Mouse (Mus musculus): ENCODE measurements at regions not wholly inside any gene's neighbourhood (a gene's known extent, or its start where the extent isn't known, plus 50 kb on each side); places are given as distances from the start of the nearest gene placed in this dataset.

- no peak overlapping the region for H3K4me3 ChIP-seq
- no peaks in the 10 kb centered on the region for H3K4me1 ChIP-seq
- no peaks in the 10 kb centered on the region for H3K9me3 ChIP-seq (replicated peaks)
- H3K27me3 ChIP-seq (ENCODE audit: low read depth, poor library complexity, severe bottlenecking) = no peaks in the 10 kb centered on the region
- no peaks in the 10 kb centered on the region for H3K36me3 ChIP-seq
- H3K27ac ChIP-seq (replicated peaks) = no peak overlapping the region
- WGBS = 77% methylated on average over 5 of the region's 5 CpGs
- no peak for DNase-seq (ENCODE audit: low spot score)
Measured at GRCm38 (mm10) chr2:160082106-160082653, 251.8 kb downstream of the Gm826 start.

GRCm38 (mm10) chr2:160075694-160076093, 258.3 kb downstream of the Gm826 start:
- no peaks in the 10 kb centered on the region for H3K9me3 ChIP-seq (replicated peaks)
- H3K27me3 ChIP-seq (ENCODE audit: low read depth, poor library complexity, severe bottlenecking) = no peaks in the 10 kb centered on the region
- H3K4me3 ChIP-seq = no peak overlapping the region
- no peak overlapping the region for H3K27ac ChIP-seq (replicated peaks)
- 84% methylated on average over 3 of the region's 3 CpGs for WGBS
- no peaks in the 10 kb centered on the region for H3K36me3 ChIP-seq
- H3K4me1 ChIP-seq = no peaks in the 10 kb centered on the region
- no peak for DNase-seq (ENCODE audit: low spot score)

GRCm38 (mm10) chr2:160070441-160070840, 263.5 kb downstream of the Gm826 start:
- 0 out of 2 replicates have a peak, but pooled peaks cover 3% of the 10 kb centered on the region for H3K4me1 ChIP-seq
- H3K27me3 ChIP-seq (ENCODE audit: low read depth, poor library complexity, severe bottlenecking) = no peaks in the 10 kb centered on the region
- H3K27ac ChIP-seq (replicated peaks) = no peak overlapping the region
- 82% methylated on average over 2 of the region's 2 CpGs for WGBS
- no peaks in the 10 kb centered on the region for H3K9me3 ChIP-seq (replicated peaks)
- no peak overlapping the region for H3K4me3 ChIP-seq
- H3K36me3 ChIP-seq = no peaks in the 10 kb centered on the region
- no peak for DNase-seq (ENCODE audit: low spot score)

GRCm38 (mm10) chr2:160068772-160069171, 265.2 kb downstream of the Gm826 start:
- no peaks in the 10 kb centered on the region for H3K27me3 ChIP-seq (ENCODE audit: low read depth, poor library complexity, severe bottlenecking)
- no peak for DNase-seq (ENCODE audit: low spot score)
- H3K4me3 ChIP-seq = no peak overlapping the region
- H3K9me3 ChIP-seq (replicated peaks) = no peaks in the 10 kb centered on the region
- 0 out of 2 replicates have a peak, but pooled peaks cover 3% of the 10 kb centered on the region for H3K4me1 ChIP-seq
- WGBS = 78% methylated on average over 4 of the region's 4 CpGs
- no peaks in the 10 kb centered on the region for H3K36me3 ChIP-seq
- no peak overlapping the region for H3K27ac ChIP-seq (replicated peaks)

- DNase-seq (ENCODE audit: low spot score) = no peak
- 81% methylated on average over 9 of the region's 9 CpGs for WGBS
- Histone ChIP-seq H3K36me3 (no peaks in the 10 kb centered on the region), H3K4me3 (no peak overlapping the region), H3K9me3 (replicated peaks) (no peaks in the 10 kb centered on the region), H3K27ac (replicated peaks) (no peak overlapping the region), H3K27me3 (ENCODE audit: low read depth, poor library complexity, severe bottlenecking) (no peaks in the 10 kb centered on the region), H3K4me1 (0 out of 2 replicates have a peak, but pooled peaks cover 3% of the 10 kb centered on the region)
Measured at GRCm38 (mm10) chr2:160067904-160068303, 266.1 kb downstream of the Gm826 start.

- Histone ChIP-seq H3K36me3 (no peaks in the 10 kb centered on the region), H3K9me3 (replicated peaks) (no peaks in the 10 kb centered on the region), H3K4me3 (no peak overlapping the region), H3K27ac (replicated peaks) (no peak overlapping the region), H3K27me3 (ENCODE audit: low read depth, poor library complexity, severe bottlenecking) (no peaks in the 10 kb centered on the region), H3K4me1 (0 out of 2 replicates have a peak, but pooled peaks cover 3% of the 10 kb centered on the region)
- 65% methylated on average over 6 of the region's 6 CpGs for WGBS
- no peak for DNase-seq (ENCODE audit: low spot score)
Measured at GRCm38 (mm10) chr2:160066491-160067303, 267.3 kb downstream of the Gm826 start.

- no peak for DNase-seq (ENCODE audit: low spot score)
- no peaks in the 10 kb centered on the region for H3K36me3 ChIP-seq
- H3K4me1 ChIP-seq = 0 out of 2 replicates have a peak, but pooled peaks cover 3% of the 10 kb centered on the region
- no peaks in the 10 kb centered on the region for H3K27me3 ChIP-seq (ENCODE audit: low read depth, poor library complexity, severe bottlenecking)
- WGBS = 81% methylated on average over 4 of the region's 4 CpGs
- H3K9me3 ChIP-seq (replicated peaks) = no peaks in the 10 kb centered on the region
- no peak overlapping the region for H3K4me3 ChIP-seq
- H3K27ac ChIP-seq (replicated peaks) = no peak overlapping the region
Measured at GRCm38 (mm10) chr2:160062148-160062937, 271.6 kb downstream of the Gm826 start.

- no peak for DNase-seq (ENCODE audit: low spot score)
- WGBS = 87% methylated on average over 5 of the region's 5 CpGs
- Histone ChIP-seq H3K27me3 (ENCODE audit: low read depth, poor library complexity, severe bottlenecking) (no peaks in the 10 kb centered on the region), H3K9me3 (replicated peaks) (no peaks in the 10 kb centered on the region), H3K27ac (replicated peaks) (no peak overlapping the region), H3K4me3 (no peak overlapping the region), H3K36me3 (no peaks in the 10 kb centered on the region), H3K4me1 (no peaks in the 10 kb centered on the region)
Measured at GRCm38 (mm10) chr2:160060091-160060490, 273.9 kb downstream of the Gm826 start.

- DNase-seq (ENCODE audit: low spot score) = no peak
- H3K36me3 ChIP-seq = no peaks in the 10 kb centered on the region
- 54% methylated on average over 6 of the region's 6 CpGs for WGBS
- H3K4me3 ChIP-seq = no peak overlapping the region
- no peaks in the 10 kb centered on the region for H3K4me1 ChIP-seq
- H3K27ac ChIP-seq (replicated peaks) = no peak overlapping the region
- no peaks in the 10 kb centered on the region for H3K9me3 ChIP-seq (replicated peaks)
- H3K27me3 ChIP-seq (ENCODE audit: low read depth, poor library complexity, severe bottlenecking) = no peaks in the 10 kb centered on the region
Measured at GRCm38 (mm10) chr2:160057211-160057610, 276.8 kb downstream of the Gm826 start.

GRCm38 (mm10) chr2:160054411-160054810, 279.6 kb downstream of the Gm826 start:
- H3K27ac ChIP-seq (replicated peaks) = no peak overlapping the region
- H3K4me1 ChIP-seq = no peaks in the 10 kb centered on the region
- DNase-seq (ENCODE audit: low spot score) = no peak
- no peak overlapping the region for H3K4me3 ChIP-seq
- H3K27me3 ChIP-seq (ENCODE audit: low read depth, poor library complexity, severe bottlenecking) = no peaks in the 10 kb centered on the region
- WGBS = 95% methylated on average over 14 of the region's 14 CpGs
- no peaks in the 10 kb centered on the region for H3K9me3 ChIP-seq (replicated peaks)
- no peaks in the 10 kb centered on the region for H3K36me3 ChIP-seq

- H3K27me3 ChIP-seq (ENCODE audit: low read depth, poor library complexity, severe bottlenecking) = no peaks in the 10 kb centered on the region
- H3K36me3 ChIP-seq = no peaks in the 10 kb centered on the region
- WGBS = 92% methylated on average over 9 of the region's 9 CpGs
- H3K4me1 ChIP-seq = peaks cover 5% of the 10 kb centered on the region; the same call in 1 of the 2 replicates
- H3K4me3 ChIP-seq = no peak overlapping the region
- H3K9me3 ChIP-seq (replicated peaks) = no peaks in the 10 kb centered on the region
- no peak overlapping the region for H3K27ac ChIP-seq (replicated peaks)
- DNase-seq (ENCODE audit: low spot score) = no peak
Measured at GRCm38 (mm10) chr2:160048286-160048685, 285.7 kb downstream of the Gm826 start.

- H3K36me3 ChIP-seq = no peaks in the 10 kb centered on the region
- DNase-seq (ENCODE audit: low spot score) = no peak
- 44% methylated on average over 7 of the region's 7 CpGs for WGBS
- no peak overlapping the region for H3K4me3 ChIP-seq
- no peaks in the 10 kb centered on the region for H3K9me3 ChIP-seq (replicated peaks)
- no peaks in the 10 kb centered on the region for H3K27me3 ChIP-seq (ENCODE audit: low read depth, poor library complexity, severe bottlenecking)
- H3K4me1 ChIP-seq = peaks cover 5% of the 10 kb centered on the region; the same call in 1 of the 2 replicates
- H3K27ac ChIP-seq (replicated peaks) = no peak overlapping the region
Measured at GRCm38 (mm10) chr2:160046881-160047543, 286.9 kb downstream of the Gm826 start.
